Mouse (Mus musculus): ENCODE results near the gene Sesn3. TPM values are rescaled to one million over a fixed set of nuclear protein-coding genes. Genes with fewer than 3 reads are reported as not detected.
A peak's percentile ranks its signal among the peaks of the same experiment; 100 is the strongest.

The Sesn3 gene
- polyA plus RNA-seq, 1 experiment, result 4.7 TPM

- no peaks in the 10 kb centered on the region for H3K27me3 ChIP-seq (ENCODE audit: control insufficient read depth, insufficient read depth, insufficient read length)
- H3K79me2 ChIP-seq (ENCODE audit: control insufficient read depth, insufficient read depth), result no peaks in the 10 kb centered on the region
- no peak for TF ChIP-seq TCF3 (IDR thresholded peaks at IDR 0.05; ENCODE audit: insufficient read length, low read depth)
- no peak for TF ChIP-seq E2F4 (IDR thresholded peaks at IDR 0.05; ENCODE audit: insufficient read depth)
- no peak for TF ChIP-seq MYOG (IDR thresholded peaks at IDR 0.05; ENCODE audit: control insufficient read depth in 1 of 3, insufficient read depth in 1 of 3, insufficient read length in 2 of 3, low read depth in 2 of 3)
- TF ChIP-seq SRF (IDR thresholded peaks at IDR 0.05; ENCODE audit: control insufficient read depth, insufficient read length, low read depth), result no peak
- no peak for TF ChIP-seq TCF12 (IDR thresholded peaks at IDR 0.05; ENCODE audit: insufficient read depth, poor library complexity, severe bottlenecking)
- TF ChIP-seq POLR2AphosphoS2 (IDR thresholded peaks at IDR 0.05; ENCODE audit: insufficient read length, low read depth), result no peak
- TF ChIP-seq CEBPB (IDR thresholded peaks at IDR 0.05; ENCODE audit: insufficient read depth, poor library complexity, severe bottlenecking), result no peak
- TF ChIP-seq REST (IDR thresholded peaks at IDR 0.05; ENCODE audit: insufficient read depth, insufficient read length), result no peak
- no peak overlapping the region for H3K4me3 ChIP-seq
- H3K36me3 ChIP-seq (ENCODE audit: control insufficient read depth, insufficient read depth), result no peaks in the 10 kb centered on the region
- no peak overlapping the region for H3ac ChIP-seq (ENCODE audit: control insufficient read depth, insufficient read length)
- H3K4me2 ChIP-seq (ENCODE audit: low read depth), result no peak overlapping the region
These were observed 89.9 kb downstream of the Sesn3 start for GRCm38 (mm10) chr9:14364719-14365118.

GRCm38 (mm10) chr9:14365481-14366125 lies 90.7 kb downstream of the Sesn3 start:
- Histone ChIP-seq H3ac (ENCODE audit: control insufficient read depth, insufficient read length) (no peak overlapping the region), H3K4me3 (no peak overlapping the region), H3K36me3 (ENCODE audit: control insufficient read depth, insufficient read depth) (no peaks in the 10 kb centered on the region), H3K79me2 (ENCODE audit: control insufficient read depth, insufficient read depth) (no peaks in the 10 kb centered on the region), H3K4me2 (ENCODE audit: low read depth) (peak overlapping the region; percentile 51), H3K27me3 (ENCODE audit: control insufficient read depth, insufficient read depth, insufficient read length) (no peaks in the 10 kb centered on the region)
- TF ChIP-seq E2F4 (IDR thresholded peaks at IDR 0.05; ENCODE audit: insufficient read depth) (no peak), POLR2AphosphoS2 (IDR thresholded peaks at IDR 0.05; ENCODE audit: insufficient read length, low read depth) (no peak), MYOG (IDR thresholded peaks at IDR 0.05; ENCODE audit: control insufficient read depth in 1 of 3, insufficient read depth in 1 of 3, insufficient read length in 2 of 3, low read depth in 2 of 3) (no peak), REST (IDR thresholded peaks at IDR 0.05; ENCODE audit: insufficient read depth, insufficient read length) (no peak), TCF12 (IDR thresholded peaks at IDR 0.05; ENCODE audit: insufficient read depth, poor library complexity, severe bottlenecking) (no peak), MYOD1 (IDR thresholded peaks at IDR 0.05; ENCODE audit: control insufficient read depth in 1 of 3, insufficient read length in 2 of 3, low read depth in 2 of 3) (no peak), SRF (IDR thresholded peaks at IDR 0.05; ENCODE audit: control insufficient read depth, insufficient read length, low read depth) (no peak), CEBPB (IDR thresholded peaks at IDR 0.05; ENCODE audit: insufficient read depth, poor library complexity, severe bottlenecking) (no peak), MAX (IDR thresholded peaks at IDR 0.05; ENCODE audit: low read depth) (no peak), USF1 (IDR thresholded peaks at IDR 0.05; ENCODE audit: low read depth) (no peak)

- Histone ChIP-seq H3K4me3 (no peak overlapping the region), H3ac (ENCODE audit: control insufficient read depth, insufficient read length) (no peak overlapping the region)
- no peak for TF ChIP-seq POLR2A (IDR thresholded peaks at IDR 0.05; ENCODE audit: insufficient read length, low read depth)
- no peak for TF ChIP-seq TCF12 (IDR thresholded peaks at IDR 0.05; ENCODE audit: insufficient read depth, poor library complexity, severe bottlenecking)
- no peak for TF ChIP-seq POLR2AphosphoS2 (IDR thresholded peaks at IDR 0.05; ENCODE audit: insufficient read length, low read depth)
- no peak for TF ChIP-seq MAX (IDR thresholded peaks at IDR 0.05; ENCODE audit: low read depth)
These were observed 93.0 kb downstream of the Sesn3 start for GRCm38 (mm10) chr9:14367850-14368249.

GRCm38 (mm10) chr9:14369271-14369670 lies 94.4 kb downstream of the Sesn3 start:
- Histone ChIP-seq H3K79me2 (ENCODE audit: control insufficient read depth, insufficient read depth) (no peaks in the 10 kb centered on the region), H3K4me2 (ENCODE audit: low read depth) (no peak overlapping the region), H3ac (ENCODE audit: control insufficient read depth, insufficient read length) (no peak overlapping the region), H3K4me3 (no peak overlapping the region), H3K27me3 (ENCODE audit: control insufficient read depth, insufficient read depth, insufficient read length) (no peaks in the 10 kb centered on the region), H3K36me3 (ENCODE audit: control insufficient read depth, insufficient read depth) (no peaks in the 10 kb centered on the region)
- TF ChIP-seq REST (IDR thresholded peaks at IDR 0.05; ENCODE audit: insufficient read depth, insufficient read length), result no peak
- no peak for TF ChIP-seq MYOD1 (IDR thresholded peaks at IDR 0.05; ENCODE audit: control insufficient read depth in 1 of 3, insufficient read length in 2 of 3, low read depth in 2 of 3)
- TF ChIP-seq POLR2AphosphoS2 (IDR thresholded peaks at IDR 0.05; ENCODE audit: insufficient read length, low read depth), result no peak
- no peak for TF ChIP-seq E2F4 (IDR thresholded peaks at IDR 0.05; ENCODE audit: insufficient read depth)

More at GRCm38 (mm10) chr9:14367850-14368249, 93.0 kb downstream of the Sesn3 start:
- Histone ChIP-seq H3K27me3 (ENCODE audit: control insufficient read depth, insufficient read depth, insufficient read length) (no peaks in the 10 kb centered on the region), H3K36me3 (ENCODE audit: control insufficient read depth, insufficient read depth) (no peaks in the 10 kb centered on the region), H3K4me2 (ENCODE audit: low read depth) (no peak overlapping the region), H3K79me2 (ENCODE audit: control insufficient read depth, insufficient read depth) (no peaks in the 10 kb centered on the region)

- TF ChIP-seq SRF (IDR thresholded peaks at IDR 0.05; ENCODE audit: control insufficient read depth, insufficient read length, low read depth), result no peak
- no peak for TF ChIP-seq TCF3 (IDR thresholded peaks at IDR 0.05; ENCODE audit: insufficient read length, low read depth)
- TF ChIP-seq MAX (IDR thresholded peaks at IDR 0.05; ENCODE audit: low read depth), result no peak
- no peak for TF ChIP-seq MYOG (IDR thresholded peaks at IDR 0.05; ENCODE audit: control insufficient read depth in 1 of 3, insufficient read depth in 1 of 3, insufficient read length in 2 of 3, low read depth in 2 of 3)
- TF ChIP-seq TCF12 (IDR thresholded peaks at IDR 0.05; ENCODE audit: insufficient read depth, poor library complexity, severe bottlenecking), result no peak
- Histone ChIP-seq H3ac (ENCODE audit: control insufficient read depth, insufficient read length) (no peak overlapping the region), H3K4me3 (no peak overlapping the region), H3K36me3 (ENCODE audit: control insufficient read depth, insufficient read depth) (no peaks in the 10 kb centered on the region), H3K27me3 (ENCODE audit: control insufficient read depth, insufficient read depth, insufficient read length) (no peaks in the 10 kb centered on the region), H3K79me2 (ENCODE audit: control insufficient read depth, insufficient read depth) (no peaks in the 10 kb centered on the region), H3K4me2 (ENCODE audit: low read depth) (no peak overlapping the region)
These were observed 97.6 kb downstream of the Sesn3 start for GRCm38 (mm10) chr9:14372440-14372839.

All from myocyte (in vitro differentiated cells).